Mouse (Mus musculus) forebrain, postnatal 0 days (tissue): ENCODE results near the gene Gm28372. TPM values are rescaled to one million over a fixed set of nuclear protein-coding genes. Genes with fewer than 3 reads are reported as not detected.

Source experiments
- ATAC-seq: fragments of 200-750 bp; cut with Nextera tagmentation; 2 replicates; pipeline ENCODE4 v1.8.0; 2017; ENCODE audit warnings: mild to moderate bottlenecking, moderate library complexity
- DNase-seq: peaks from one replicate; pipeline ENCODE4 v3.0.0-alpha.2; 2015
- H3K27ac ChIP-seq: fragments of 300-500 bp; sonication (generic); 2 replicates; pipeline ENCODE4 v1.5.1; 2014; ENCODE audit warnings: low read depth, mild to moderate bottlenecking, antibody characterized with exemption, low read length, moderate library complexity, mixed read lengths
- H3K27me3 ChIP-seq: fragments of 300-500 bp; sonication (generic); 2 replicates; pipeline ENCODE4 v1.6.1; 2014; ENCODE audit warnings: mild to moderate bottlenecking, low read length, mixed read lengths; ENCODE audit not compliant: insufficient read depth
- H3K36me3 ChIP-seq: fragments of 300-500 bp; sonication (generic); 2 replicates; pipeline ENCODE4 v1.6.1; 2014; ENCODE audit warnings: mild to moderate bottlenecking, moderate library complexity; ENCODE audit not compliant: insufficient read depth
- H3K4me1 ChIP-seq: fragments of 300-500 bp; sonication (generic); 2 replicates; pipeline ENCODE4 v1.6.1; 2014; ENCODE audit warnings: antibody characterized with exemption; ENCODE audit not compliant: insufficient read depth
- H3K4me2 ChIP-seq: fragments of 300-500 bp; sonication (generic); 2 replicates; pipeline ENCODE4 v1.6.1; 2014; ENCODE audit warnings: low read depth, mild to moderate bottlenecking, moderate library complexity
- H3K4me3 ChIP-seq: fragments of 300-500 bp; sonication (generic); 2 replicates; pipeline ENCODE4 v1.5.1; 2014; ENCODE audit warnings: low read depth, low read length, mixed read lengths
- H3K9ac ChIP-seq: fragments of 300-500 bp; sonication (generic); 2 replicates; pipeline ENCODE4 v1.6.1; 2014; ENCODE audit warnings: mild to moderate bottlenecking
- H3K9me3 ChIP-seq: fragments of 300-500 bp; sonication (generic); 2 replicates; pipeline ENCODE4 v1.6.1; 2016; ENCODE audit warnings: low read length
- CTCF ChIP-seq: sonication (generic); IDR thresholded peaks from 2 replicates; pipeline ENCODE4 v1.5.1; 2016; ENCODE audit warnings: antibody characterized with exemption, control low read depth, low read depth
- WGBS: fragments of 180-500 bp; shearing (Covaris S2); extraction: QIAGEN DNeasy Blood & Tissue Kit; methylation state at CpG from one replicate; pipeline ENCODE4 v1.1.7; 2014; 5-methylcytosine and 5-hydroxymethylcytosine counted together
- polyA plus RNA-seq: library from polyadenylated mRNA; unstranded; fragments of >200 nt; fragmentation: Nextera tagmentation; extraction: Ambion mirVana; gene quantifications from 2 replicates; pipeline ENCODE4 v1.2.1, GENCODE M21; 2015
- total RNA-seq: library from RNA; depleted of rRNA; stranded (reverse); fragments of >200 nt; gene quantifications from 2 replicates; pipeline ENCODE4 v1.2.3, GENCODE M21; 2014

The Gm28372 gene
- total and polyA plus RNA-seq, 2 experiments from 2014 or later: not detected

DNA sequence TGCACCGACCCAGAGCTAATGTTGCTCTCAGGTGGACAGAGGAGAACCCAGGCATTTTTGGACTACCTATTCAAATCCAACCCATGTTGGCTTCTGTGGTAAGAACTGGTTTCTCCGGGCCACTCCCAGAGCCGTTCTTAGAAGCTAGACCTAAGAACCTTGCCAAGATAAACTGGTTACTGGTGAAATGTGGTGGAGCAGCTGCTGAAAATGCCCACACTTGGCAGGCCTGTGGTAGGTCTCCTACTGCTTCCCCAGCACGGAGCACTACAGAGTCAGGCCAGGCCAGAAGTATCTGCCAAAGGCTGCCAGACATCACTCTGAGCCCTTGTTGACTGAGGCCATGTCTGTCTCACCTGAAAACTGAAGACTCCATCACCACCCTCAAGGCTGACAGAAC, 30.1 kb upstream of the Gm28372 start:
- Histone ChIP-seq H3K9me3 (no peaks in the 10 kb centered on the region), H3K27me3 (no peaks in the 10 kb centered on the region), H3K36me3 (no peaks in the 10 kb centered on the region), H3K4me3 (no peak overlapping the region), H3K27ac (no peak overlapping the region), H3K4me1 (no peaks in the 10 kb centered on the region), H3K9ac (no peak overlapping the region), H3K4me2 (no peak overlapping the region)
- ATAC-seq (no peak), DNase-seq (no peak)
- 73% methylated on average over 4 of the region's 4 CpGs for WGBS
- TF ChIP-seq CTCF: no peak

DNA sequence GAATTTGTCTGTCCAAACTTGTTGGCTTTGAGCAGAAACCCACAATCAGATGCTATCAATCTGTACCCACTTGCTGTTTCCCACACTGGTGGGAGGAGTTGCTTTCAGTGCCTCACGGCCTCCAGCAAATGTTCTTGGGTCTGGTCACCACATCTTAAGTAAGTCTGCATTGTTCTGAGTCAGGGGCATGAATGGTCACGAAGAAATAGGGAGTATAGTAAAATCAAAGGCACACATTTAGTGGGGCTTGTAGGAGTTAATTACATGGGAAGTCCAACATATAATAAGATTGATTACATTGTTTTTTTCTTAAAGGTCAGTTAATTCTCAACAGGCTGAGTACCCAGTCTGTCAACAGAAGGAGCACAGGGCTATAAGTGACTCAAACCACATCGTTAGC, 21.8 kb upstream of the Gm28372 start:
- Histone ChIP-seq H3K9me3 (no peaks in the 10 kb centered on the region), H3K4me1 (no peaks in the 10 kb centered on the region), H3K9ac (no peak overlapping the region), H3K27me3 (no peaks in the 10 kb centered on the region), H3K36me3 (no peaks in the 10 kb centered on the region), H3K4me2 (no peak overlapping the region), H3K4me3 (no peak overlapping the region), H3K27ac (no peak overlapping the region)
- DNase-seq: no peak
- no peak for TF ChIP-seq CTCF
- no peak for ATAC-seq
- 27% methylated on average over 3 of the region's 3 CpGs for WGBS

DNA sequence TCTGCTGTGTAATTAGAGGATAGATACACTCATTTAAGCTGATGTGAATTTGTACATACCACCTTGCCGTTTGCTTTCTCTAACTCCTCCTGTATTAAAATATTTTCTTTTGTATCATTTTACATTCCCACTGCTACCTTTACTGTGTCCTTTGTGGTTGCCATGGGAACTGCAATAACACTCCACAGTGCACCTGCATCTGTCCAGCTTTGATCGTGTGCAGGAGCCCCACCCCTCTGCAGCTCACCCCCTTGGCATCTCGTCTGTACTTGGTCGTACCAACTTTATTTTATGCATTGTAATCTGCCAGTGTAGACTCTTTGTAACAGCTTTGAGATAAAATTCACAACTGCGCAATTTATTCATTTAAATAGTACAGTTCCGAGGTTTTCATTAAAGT, 21.1 kb upstream of the Gm28372 start:
- H3K4me3 ChIP-seq: no peak overlapping the region
- H3K4me1 ChIP-seq: no peaks in the 10 kb centered on the region
- H3K9ac ChIP-seq: no peak overlapping the region
- H3K27ac ChIP-seq: no peak overlapping the region
- H3K27me3 ChIP-seq: no peaks in the 10 kb centered on the region
- WGBS: 50% methylated on average over 6 of the region's 6 CpGs
- ATAC-seq (no peak), DNase-seq (no peak)
- no peak overlapping the region for H3K4me2 ChIP-seq
- H3K36me3 ChIP-seq: no peaks in the 10 kb centered on the region
- H3K9me3 ChIP-seq: no peaks in the 10 kb centered on the region
- no peak for TF ChIP-seq CTCF

DNA sequence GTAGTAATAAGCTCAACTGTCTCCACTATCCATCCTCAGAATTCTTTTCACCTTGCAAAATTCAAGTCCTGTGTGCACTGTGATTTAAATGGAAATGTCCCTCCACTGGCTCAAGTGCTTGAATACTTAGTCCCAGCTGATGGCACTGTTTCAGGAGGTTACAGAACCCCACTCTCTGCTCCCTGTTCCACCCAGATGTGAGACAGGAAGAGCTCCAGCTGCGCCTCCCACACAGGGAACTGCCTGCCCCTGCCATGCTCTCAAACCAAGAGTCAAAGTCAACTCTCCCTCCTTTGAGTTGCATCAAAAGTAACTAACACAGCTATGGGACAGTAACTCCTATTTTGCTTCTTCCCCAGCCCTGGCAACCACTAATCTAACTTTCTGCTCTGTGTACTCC, 18.8 kb upstream of the Gm28372 start:
- H3K4me3 ChIP-seq: no peak overlapping the region
- TF ChIP-seq CTCF: no peak

DNA sequence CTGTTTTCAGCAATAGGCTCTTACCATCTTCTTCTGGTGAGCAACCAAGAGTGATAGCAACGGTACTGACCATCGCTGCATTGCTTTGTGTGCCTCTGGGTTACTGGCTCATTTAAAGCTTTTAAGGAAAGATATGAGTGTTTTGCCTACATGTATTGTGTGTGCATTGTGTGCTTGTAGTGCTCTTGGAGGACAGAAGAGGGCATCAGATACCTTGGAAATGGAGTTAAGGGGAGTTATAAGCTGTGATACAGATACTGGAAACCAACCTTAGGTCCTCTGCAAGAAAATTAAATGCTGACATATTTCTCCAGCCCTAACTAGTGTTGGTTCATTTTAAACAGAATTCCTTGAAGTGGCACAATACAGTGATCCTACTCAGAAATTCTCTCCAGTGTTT, 16.2 kb upstream of the Gm28372 start:
- WGBS: 77% methylated on average over 2 of the region's 2 CpGs
- Histone ChIP-seq H3K9ac (no peak overlapping the region), H3K36me3 (peaks cover 16% of the 10 kb centered on the region; the same call in 1 of the 2 replicates), H3K4me2 (no peak overlapping the region), H3K27ac (no peak overlapping the region), H3K9me3 (no peaks in the 10 kb centered on the region), H3K4me1 (no peaks in the 10 kb centered on the region), H3K27me3 (no peaks in the 10 kb centered on the region), H3K4me3 (no peak overlapping the region)
- DNase-seq (no peak), ATAC-seq (no peak)
- peak; percentile 51 for TF ChIP-seq CTCF

More for the DNA sequence above, 18.8 kb upstream of the Gm28372 start:
- Histone ChIP-seq H3K27ac (no peak overlapping the region), H3K4me2 (no peak overlapping the region), H3K9me3 (no peaks in the 10 kb centered on the region), H3K36me3 (peaks cover 7% of the 10 kb centered on the region; the same call in 1 of the 2 replicates), H3K27me3 (no peaks in the 10 kb centered on the region), H3K9ac (no peak overlapping the region), H3K4me1 (no peaks in the 10 kb centered on the region)
- DNase-seq (no peak), ATAC-seq (no peak)
- WGBS: 74% methylated on average over 1 of the region's 1 CpGs

DNA sequence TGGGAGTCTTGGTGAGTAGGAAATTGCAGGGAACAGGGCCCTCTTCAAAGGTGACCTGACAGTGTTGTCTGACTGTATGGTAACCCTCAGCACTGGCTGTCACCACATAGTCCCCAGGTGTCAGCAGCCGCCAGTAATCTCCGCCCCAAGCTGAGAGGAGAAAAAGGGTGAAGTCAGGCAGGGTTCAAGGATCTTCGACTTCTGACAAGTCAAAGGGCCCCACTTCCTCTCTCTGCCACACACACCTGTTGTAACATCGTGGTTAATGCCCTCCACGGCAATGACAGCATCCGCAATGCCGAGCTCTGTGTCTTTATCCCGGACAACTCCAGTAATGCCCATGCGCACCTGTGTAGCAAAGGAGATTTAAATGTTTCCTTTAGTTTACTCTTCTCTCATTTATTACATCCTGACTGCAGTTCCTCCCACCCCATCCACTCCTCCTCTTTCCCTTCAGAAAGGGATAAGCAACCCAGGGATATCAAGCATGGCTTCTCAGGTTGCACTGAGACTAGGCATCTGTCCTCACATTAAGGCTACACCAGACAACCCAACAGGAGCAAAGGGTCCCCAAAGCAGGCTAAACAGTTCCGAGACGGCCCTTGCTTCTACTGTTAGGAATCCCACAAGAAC, 13.9 kb upstream of the Gm28372 start:
- Histone ChIP-seq H3K9me3 (no peaks in the 10 kb centered on the region), H3K4me1 (no peaks in the 10 kb centered on the region), H3K4me3 (no peak overlapping the region), H3K36me3 (peaks cover 16% of the 10 kb centered on the region; the same call in 1 of the 2 replicates), H3K4me2 (no peak overlapping the region), H3K27me3 (no peaks in the 10 kb centered on the region), H3K9ac (no peak overlapping the region), H3K27ac (no peak overlapping the region)
- TF ChIP-seq CTCF: no peak
- no peak for DNase-seq
- 89% methylated on average over 11 of the region's 11 CpGs for WGBS
- ATAC-seq: no peak

DNA sequence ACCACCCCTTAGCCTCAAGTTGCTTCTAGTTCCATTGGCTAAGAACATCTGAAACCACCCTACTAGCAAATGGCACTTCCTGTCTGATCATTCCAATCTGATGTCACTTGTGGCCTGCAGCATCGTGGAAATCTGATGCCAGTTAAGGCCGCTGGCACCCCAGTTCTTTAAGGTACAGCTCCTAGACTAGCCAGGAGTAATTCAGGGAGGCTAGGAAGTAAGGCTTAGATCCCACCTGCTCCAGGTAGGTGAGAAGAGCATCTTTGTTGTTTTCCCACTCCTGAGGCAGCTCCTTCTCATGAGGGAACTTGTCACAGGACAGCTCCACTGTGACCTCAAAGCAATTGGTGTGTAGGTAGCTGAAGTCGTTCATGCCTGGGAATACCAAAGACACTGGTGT, 12.2 kb upstream of the Gm28372 start:
- ATAC-seq: no peak
- 90% methylated on average over 3 of the region's 3 CpGs for WGBS
- no peak for TF ChIP-seq CTCF
- no peak overlapping the region for H3K4me2 ChIP-seq
- H3K4me3 ChIP-seq: no peak overlapping the region
- no peaks in the 10 kb centered on the region for H3K9me3 ChIP-seq
- H3K36me3 ChIP-seq: peaks cover 16% of the 10 kb centered on the region; the same call in 1 of the 2 replicates
- no peak overlapping the region for H3K27ac ChIP-seq
- H3K4me1 ChIP-seq: 0 out of 2 replicates have a peak, but pooled peaks cover 12% of the 10 kb centered on the region
- H3K27me3 ChIP-seq: no peaks in the 10 kb centered on the region; the same call in 1 of the 2 replicates
- no peak for DNase-seq
- H3K9ac ChIP-seq: no peak overlapping the region
